In the genomic region with DNA sequence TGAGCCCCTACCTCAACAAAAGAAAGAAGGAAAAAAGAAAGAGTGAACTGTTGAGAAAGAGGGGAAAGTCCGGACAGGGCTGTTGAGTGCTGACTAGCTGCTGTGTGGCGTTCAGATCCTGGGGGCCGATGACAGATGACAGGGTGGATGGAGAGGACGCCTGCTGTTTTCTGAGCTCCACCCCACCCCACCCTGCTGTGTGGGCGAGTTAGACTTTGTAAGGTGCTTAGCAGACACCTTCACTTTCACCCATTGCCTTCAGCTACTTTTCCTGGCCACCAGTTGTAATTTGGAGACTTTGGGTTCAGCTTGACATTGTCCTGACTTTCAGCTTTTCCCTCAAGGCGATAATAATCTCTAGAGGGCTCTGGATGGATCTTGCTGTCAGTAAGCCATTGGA, we compare ENCODE assay signal across 12 mouse cellular contexts. TPM values are rescaled to one million over a fixed set of nuclear protein-coding genes. Genes with fewer than 3 reads are reported as not detected.
A peak's percentile ranks its signal among the peaks of the same experiment; 100 is the strongest.
DNase-seq lines count a peak whose midpoint lies in the region; ATAC-seq and TF ChIP-seq lines count a peak whose summit lies in the region.
"Had no signal": no experiment of that assay in that cellular context is flagged by ENCODE, and none has a peak within 500 bp of the region (broad histone marks: within the 10 kb centered on the region; RNA-seq: fewer than 3 reads in every experiment).

No protein-coding gene starts in this region.

- H3K9ac ChIP-seq in heart, embryonic 11.5 days (ENCODE audit: low read depth, low read length) = peak overlapping the region; percentile 40; the same call in 1 of the 2 replicates
- H3K9ac ChIP-seq in liver, adult 2 months (ENCODE audit: low read depth, low read length) = peak overlapping the region; percentile 18; the same call in 1 of the 2 replicates
- H3K9ac ChIP-seq in stomach, postnatal 0 days (ENCODE audit: low read length) = 0 out of 2 replicates have a peak overlapping the region, but pooled peaks have one; percentile 5
- H3K9ac ChIP-seq: hindbrain, embryonic 15.5 days; midbrain, embryonic 15.5 days had no signal

- peaks cover 46% of the 10 kb centered on the region for H3K79me2 ChIP-seq in liver, adult 2 months (ENCODE audit: control insufficient read depth, insufficient read depth, low read length)

- TF ChIP-seq CTCF in liver, adult 2 months (IDR thresholded peaks at IDR 0.05; ENCODE audit: low read depth, low read length) = no peak
- no peak for TF ChIP-seq CTCF in stomach, postnatal 0 days (IDR thresholded peaks at IDR 0.05; ENCODE audit: low read depth)

- H3K4me2 ChIP-seq in heart, embryonic 11.5 days = no peak overlapping the region
- H3K4me2 ChIP-seq in stomach, postnatal 0 days (replicated peaks; ENCODE audit: low read depth) = no peak overlapping the region
- H3K4me2 ChIP-seq: hindbrain, embryonic 15.5 days; midbrain, embryonic 15.5 days had no signal

- TF ChIP-seq POLR2A in liver, adult 2 months (IDR thresholded peaks at IDR 0.05; ENCODE audit: extremely low read depth, insufficient read depth, low read length) = no peak

- 31% methylated on average over 6 of the region's 6 CpGs for WGBS in heart, embryonic 11.5 days (ENCODE audit: insufficient replicate concordance)
- 47% methylated on average over 6 of the region's 6 CpGs for WGBS in liver, adult 2 months
- WGBS in stomach, postnatal 0 days = 59% methylated on average over 6 of the region's 6 CpGs

- TF ChIP-seq EP300 in stomach, postnatal 0 days (optimal IDR thresholded peaks at IDR 0.05) = no peak

- H3K36me3 ChIP-seq in heart, embryonic 11.5 days (ENCODE audit: control insufficient read depth, insufficient read depth, low read length) = no peaks in the 10 kb centered on the region; the same call in 1 of the 2 replicates
- H3K36me3 ChIP-seq in liver, adult 2 months (ENCODE audit: control insufficient read depth, insufficient read depth, low read length) = no peaks in the 10 kb centered on the region
- H3K36me3 ChIP-seq in stomach, postnatal 0 days (ENCODE audit: control insufficient read depth, insufficient read depth, low read length) = no peaks in the 10 kb centered on the region
- H3K36me3 ChIP-seq: midbrain, embryonic 15.5 days had no signal

- no peak for ATAC-seq in heart, embryonic 11.5 days (replicated peaks; ENCODE audit: insufficient number of reproducible peaks, low FRiP score, low TSS enrichment)
- ATAC-seq in stomach, postnatal 0 days (ENCODE audit: low FRiP score, low TSS enrichment) = no peak
- ATAC-seq: midbrain, embryonic 15.5 days had no signal

- H3K27me3 ChIP-seq in heart, embryonic 11.5 days (ENCODE audit: control insufficient read depth, insufficient read depth, low read length) = no peaks in the 10 kb centered on the region
- no peaks in the 10 kb centered on the region for H3K27me3 ChIP-seq in liver, adult 2 months (ENCODE audit: control insufficient read depth, insufficient read depth, low read length)
- H3K27me3 ChIP-seq in stomach, postnatal 0 days (ENCODE audit: control insufficient read depth, insufficient read depth, low read length) = no peaks in the 10 kb centered on the region
- H3K27me3 ChIP-seq: hindbrain, embryonic 15.5 days; midbrain, embryonic 15.5 days had no signal

- H3K27ac ChIP-seq in heart, embryonic 11.5 days (ENCODE audit: low read depth, low read length) = no peak overlapping the region; the same call in 1 of the 2 replicates
- H3K27ac ChIP-seq in liver, adult 2 months (replicated peaks; ENCODE audit: insufficient read depth, low read depth, low read length) = peak overlapping the region; percentile 59
- H3K27ac ChIP-seq in stomach, postnatal 0 days (replicated peaks) = peak overlapping the region; percentile 56
- H3K27ac ChIP-seq: embryonic facial prominence, embryonic 10.5 days; hindbrain, embryonic 15.5 days; midbrain, embryonic 15.5 days had no signal

- DNase-seq in heart, adult 9 months (ENCODE audit: low spot score in 2 of 2) = no peak
- DNase-seq in spleen, postnatal 36 days (ENCODE audit: low spot score in 2 of 2) = peak; percentile 48 to 56
- no peak for DNase-seq in spleen, adult 18-20 months
- DNase-seq in liver, adult 2 months (ENCODE audit: extremely low read depth, low read depth, low spot score) = no peak
- DNase-seq in stomach, postnatal 0 days (ENCODE audit: low spot score) = no peak
- no peak for DNase-seq in cerebellum, adult 8-10 months
- DNase-seq in embryo, embryonic 10.5 days (ENCODE audit: low spot score) = no peak
- DNase-seq: cerebellum, adult 11 months had no signal

- H3K4me1 ChIP-seq in heart, embryonic 11.5 days (ENCODE audit: control insufficient read depth, insufficient read depth, low read length) = peaks cover 45% of the 10 kb centered on the region
- peaks cover 45% of the 10 kb centered on the region for H3K4me1 ChIP-seq in liver, adult 2 months (ENCODE audit: control insufficient read depth, insufficient read depth, low read length)
- 0 out of 2 replicates have a peak, but pooled peaks cover 3% of the 10 kb centered on the region for H3K4me1 ChIP-seq in stomach, postnatal 0 days (replicated peaks; ENCODE audit: control insufficient read depth, insufficient read depth)

- no peak overlapping the region for H3K4me3 ChIP-seq in heart, embryonic 11.5 days (ENCODE audit: low read depth, low read length)
- H3K4me3 ChIP-seq in liver, adult 2 months (ENCODE audit: insufficient read depth, low read depth, low read length) = no peak overlapping the region
- no peak overlapping the region for H3K4me3 ChIP-seq in stomach, postnatal 0 days (ENCODE audit: low read depth, low read length)
- H3K4me3 ChIP-seq: embryonic facial prominence, embryonic 10.5 days; hindbrain, embryonic 15.5 days; midbrain, embryonic 15.5 days had no signal

- no peaks in the 10 kb centered on the region for H3K9me3 ChIP-seq in heart, embryonic 11.5 days (replicated peaks; ENCODE audit: control insufficient read depth, low read length)
- no peaks in the 10 kb centered on the region for H3K9me3 ChIP-seq in stomach, postnatal 0 days (ENCODE audit: control insufficient read depth, low read length)
- H3K9me3 ChIP-seq: hindbrain, embryonic 15.5 days; midbrain, embryonic 15.5 days had no signal

RNA-seq across cellular contexts. Expression of a gene that starts 7.0 kb away (rescaled TPM):
- polyA plus RNA-seq in heart, embryonic 11.5 days (2014; fragmentation: Nextera tagmentation; extraction: Ambion mirVana) = 10.2 and 12.3 TPM in 2 replicates
- 16.3 and 17.6 TPM in 2 replicates for total RNA-seq in liver, adult 2 months (2014; rRNA removed)
- polyA plus RNA-seq in liver, adult 2 months (2012; rRNA removed) = 8.7 and 9.5 TPM in 2 replicates
- polyA plus RNA-seq in stomach, postnatal 0 days (2015; fragmentation: Nextera tagmentation; extraction: Ambion mirVana) = 7.8 and 8.2 TPM in 2 replicates

RNA-seq across cellular contexts. Expression of a gene that starts 26.9 kb away (rescaled TPM):
- polyA plus RNA-seq in heart, embryonic 11.5 days (2014; fragmentation: Nextera tagmentation; extraction: Ambion mirVana) = 1.7 and 2.2 TPM in 2 replicates
- 1.6 and 1.9 TPM in 2 replicates for total RNA-seq in liver, adult 2 months (2014; rRNA removed)
- 3.5 and 5.9 TPM in 2 replicates for polyA plus RNA-seq in liver, adult 2 months (2012; rRNA removed)
- 2.3 TPM in 2 replicates for polyA plus RNA-seq in stomach, postnatal 0 days (2015; fragmentation: Nextera tagmentation; extraction: Ambion mirVana)

Comparison
In these comparisons a context has a peak if more than half of its experiments do, and no peak if none do; other contexts are left out.
1. DNase-seq: peak in spleen, postnatal 36 days (2 of 2); none in heart, adult 9 months (0 of 2), spleen, adult 18-20 months (0 of 2), liver, adult 2 months (single experiment), stomach, postnatal 0 days (single experiment), cerebellum, adult 8-10 months (single experiment) and embryo, embryonic 10.5 days (single experiment).
2. Peak in every context shown above with its lines, with median percentiles within 50 percentile points of each other: H3K9ac ChIP-seq.